Mouse (Mus musculus): ENCODE measurements around the gene Tgfbr2.

GRCm38 (mm10) chr9:116174481-116175461, at the start of gene Tgfbr2:
- TF ChIP-seq CTCF (conservative IDR thresholded peaks at IDR 0.05; ENCODE audit: low read length) = no peak
- TF ChIP-seq POU5F1 (IDR thresholded peaks at IDR 0.05; ENCODE audit: borderline replicate concordance, low read length) = no peak
- no peak for TF ChIP-seq NANOG (IDR thresholded peaks at IDR 0.05; ENCODE audit: borderline replicate concordance, low read length)
